Mouse (Mus musculus) spleen, adult 2 months (tissue): Measurements from ENCODE around the gene Sh3bgrl2.

Experiments used
- CTCF ChIP-seq: fragments of 200-500 bp; IDR thresholded peaks from 2 replicates; pipeline ENCODE4 v1.5.1; 2011; ENCODE audit warnings: mild to moderate bottlenecking, inconsistent platforms; ENCODE audit not compliant: insufficient read depth, insufficient read length, insufficient replicate concordance; ENCODE audit errors: extremely low read depth
- POLR2A ChIP-seq: fragments of 200-500 bp; IDR thresholded peaks from 2 replicates; pipeline ENCODE4 v1.6.1; 2011; ENCODE audit warnings: low read depth, low read length, inconsistent platforms

DNA sequence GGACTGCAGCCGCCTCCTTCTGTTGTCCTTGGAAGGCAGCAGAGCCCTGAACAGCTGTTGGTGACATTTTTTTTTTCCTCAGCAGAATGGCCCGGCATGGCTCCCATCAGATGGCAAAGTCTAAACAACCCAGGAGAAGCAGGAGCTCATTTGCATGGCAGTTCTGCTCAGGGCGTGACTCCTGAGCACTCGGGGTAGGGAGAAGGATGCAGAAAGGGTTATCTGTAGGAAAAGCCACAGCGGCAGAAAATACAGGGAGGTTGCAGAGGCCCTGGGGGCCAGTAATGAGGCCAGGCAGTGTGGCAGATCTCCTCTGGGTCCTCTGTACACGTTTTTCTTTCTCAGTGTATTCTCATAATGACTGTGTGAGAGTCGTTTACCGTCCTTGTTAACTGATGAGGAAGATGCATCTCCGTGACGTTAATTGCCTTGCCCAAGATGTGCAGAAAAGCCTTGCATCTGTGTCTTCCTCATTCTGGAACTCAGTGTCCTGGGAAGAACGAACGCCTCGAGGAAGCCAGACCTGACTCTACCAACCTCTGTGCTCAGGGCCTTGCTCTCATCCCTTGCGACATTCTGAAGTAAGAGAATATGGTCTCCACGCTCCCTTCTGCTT, 10.1 kb upstream of the Sh3bgrl2 start:
- no peak for TF ChIP-seq CTCF
- no peak for TF ChIP-seq POLR2A
